Mouse (Mus musculus) erythroblast, embryonic 14.5 days (primary cell): ENCODE data around the gene Slc25a39.

Source experiments
- GATA1 ChIP-seq: IDR thresholded peaks from 2 replicates; pipeline ENCODE4 v1.6.1; 2012; ENCODE audit warnings: low read length, inconsistent platforms, mixed read lengths
- TAL1 ChIP-seq: IDR thresholded peaks from 3 replicates; pipeline ENCODE4 v1.6.1; 2012; ENCODE audit warnings: low read length, inconsistent platforms, mixed read lengths

- TF ChIP-seq GATA1 = no peak
- TF ChIP-seq TAL1 = no peak
These were observed 11.1 kb upstream of the Slc25a39 start for GRCm38 (mm10) chr11:102418887-102419286.
